Mouse (Mus musculus) spleen, adult 2 months (tissue): ENCODE results near the gene Cntnap2.

Experiments
- CTCF ChIP-seq: fragments of 200-500 bp; IDR thresholded peaks from 2 replicates; pipeline ENCODE4 v1.5.1; 2011; ENCODE audit warnings: mild to moderate bottlenecking, inconsistent platforms; ENCODE audit not compliant: insufficient read depth, insufficient read length, insufficient replicate concordance; ENCODE audit errors: extremely low read depth
- POLR2A ChIP-seq: fragments of 200-500 bp; IDR thresholded peaks from 2 replicates; pipeline ENCODE4 v1.6.1; 2011; ENCODE audit warnings: low read depth, low read length, inconsistent platforms

DNA sequence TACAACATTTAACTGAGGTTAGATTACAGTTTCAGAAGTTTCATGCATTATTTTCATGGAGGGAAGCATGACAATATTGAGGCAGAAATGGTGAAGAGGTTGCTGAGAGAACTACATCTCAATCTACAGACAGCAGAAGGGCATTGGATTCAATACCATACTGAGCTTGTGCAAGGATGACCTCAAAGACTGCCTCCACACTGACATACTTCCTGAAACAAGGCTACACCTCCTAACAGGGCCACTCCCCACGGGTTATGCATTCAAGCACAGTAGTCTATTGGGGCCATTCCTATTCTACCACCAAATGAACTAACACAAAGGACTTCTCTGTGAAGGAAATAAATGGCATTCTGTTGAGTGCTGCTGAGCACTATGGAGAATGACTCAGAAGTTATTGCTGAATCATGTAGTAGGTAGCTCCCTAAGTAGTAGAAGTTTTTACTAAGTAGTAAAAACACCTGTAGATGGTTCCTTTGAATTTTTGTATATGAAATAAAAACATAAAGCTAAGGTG, 214.2 kb downstream of the Cntnap2 start:
- no peak for TF ChIP-seq POLR2A
- no peak for TF ChIP-seq CTCF
